Mouse (Mus musculus): ENCODE results near the gene Myl4. TPM values are rescaled to one million over a fixed set of nuclear protein-coding genes. Genes with fewer than 3 reads are reported as not detected.

Gene Myl4
- total and polyA plus RNA-seq, 2 experiments from 2014 or later: 758 to 1,182 TPM

DNA sequence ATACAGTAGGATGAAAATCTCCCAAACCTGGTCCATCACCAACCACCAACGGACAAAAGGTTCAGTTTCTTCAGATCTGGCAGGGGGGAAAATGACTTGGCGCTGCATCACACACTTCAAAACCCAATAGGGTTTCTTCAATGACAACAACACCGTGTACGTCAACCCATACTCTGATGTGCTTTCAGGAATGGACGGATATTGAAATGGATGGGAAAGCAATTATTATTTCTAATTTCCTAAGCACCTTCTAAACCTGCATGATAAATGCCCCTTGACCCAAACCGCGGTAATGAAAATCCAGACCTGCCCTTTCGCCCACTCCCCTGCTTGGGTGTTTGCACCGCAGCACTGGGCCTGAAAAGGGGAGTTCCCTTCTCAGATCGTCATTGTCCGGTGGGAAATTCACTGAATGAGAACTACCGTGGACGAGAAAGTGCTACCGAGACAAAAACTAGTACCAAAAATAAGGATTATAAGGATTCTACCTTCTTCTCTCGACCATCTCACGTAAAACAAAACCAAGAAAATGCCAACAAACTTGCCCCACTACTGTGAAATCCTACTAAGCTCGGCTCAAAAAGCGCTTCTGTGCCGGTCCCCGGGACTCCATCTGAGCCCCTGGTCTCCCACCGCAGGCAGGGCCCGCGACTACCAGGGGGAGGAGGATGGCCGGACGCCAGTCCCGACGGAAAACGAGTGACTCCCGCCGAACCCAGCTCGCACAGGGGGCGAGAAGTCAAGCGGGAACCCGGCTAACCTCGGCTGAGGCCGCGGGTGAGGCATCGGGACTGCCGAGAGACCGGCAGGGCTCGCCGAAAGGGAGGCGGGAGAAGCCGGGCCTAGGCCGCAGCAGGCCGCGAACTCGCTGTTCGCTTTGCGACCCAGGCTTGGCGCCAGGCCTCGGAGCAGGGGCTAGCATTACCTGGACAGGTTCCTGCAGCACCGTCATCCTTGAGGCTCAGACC, 741 bp upstream of the Myl4 start:
- Histone ChIP-seq H3K27me3 (ENCODE audit: control insufficient read depth, insufficient read depth, low read length) (no peaks in the 10 kb centered on the region), H3K9ac (replicated peaks; ENCODE audit: low read depth, low read length) (peak overlapping the region; percentile 93), H3K27ac (ENCODE audit: low read depth) (peak overlapping the region; percentile 94), H3K9me3 (replicated peaks; ENCODE audit: control insufficient read depth, low read length) (no peaks in the 10 kb centered on the region), H3K4me2 (ENCODE audit: low read depth, low read length) (peak overlapping the region; percentile 90), H3K4me3 (ENCODE audit: low read depth, low read length) (peak overlapping the region; percentile 67), H3K4me1 (ENCODE audit: control insufficient read depth, insufficient read depth) (peaks cover 13% of the 10 kb centered on the region), H3K36me3 (replicated peaks; ENCODE audit: control insufficient read depth, insufficient read depth, low read length) (no peaks in the 10 kb centered on the region)
- DNase-seq (ENCODE audit: low spot score) (peak; percentile 64), ATAC-seq (ENCODE audit: insufficient read depth, low read depth) (peak; percentile 72)
- TF ChIP-seq EP300 (IDR thresholded peaks at IDR 0.05; ENCODE audit: low read depth) (no peak), CTCF (IDR thresholded peaks at IDR 0.05; ENCODE audit: low read depth) (no peak)
- WGBS: 0% methylated on average over 53 of the region's 53 CpGs

DNA sequence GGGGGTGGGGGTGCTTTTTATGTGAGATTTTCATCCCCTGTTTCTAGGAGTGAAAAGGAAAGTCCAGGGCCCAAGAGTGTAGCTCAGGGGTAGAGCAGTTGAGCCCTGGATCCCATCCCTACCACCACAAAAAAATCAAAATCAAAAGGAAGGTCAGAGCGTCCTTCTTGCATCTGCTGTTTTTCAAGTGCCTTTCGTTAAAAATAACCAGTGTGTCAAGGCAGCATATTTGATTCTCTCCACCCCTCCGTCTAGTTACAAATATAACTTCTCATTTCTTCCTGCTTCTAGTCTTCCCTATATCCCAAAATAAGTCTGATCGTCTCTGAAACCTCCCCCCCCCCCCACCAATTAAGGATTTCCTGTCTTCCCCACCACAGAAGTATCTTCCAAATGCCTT, 7.6 kb downstream of the Myl4 start:
- no peak overlapping the region for H3K4me2 ChIP-seq (ENCODE audit: low read depth, low read length)
- peaks cover 29% of the 10 kb centered on the region; the same call in 1 of the 2 replicates for H3K4me1 ChIP-seq (ENCODE audit: control insufficient read depth, insufficient read depth)
- no peak overlapping the region for H3K4me3 ChIP-seq (ENCODE audit: low read depth, low read length)
- no peaks in the 10 kb centered on the region for H3K27me3 ChIP-seq (ENCODE audit: control insufficient read depth, insufficient read depth, low read length)
- TF ChIP-seq CTCF (IDR thresholded peaks at IDR 0.05; ENCODE audit: low read depth): no peak
- peak; percentile 39; the same call in 1 of the 2 replicates for ATAC-seq (ENCODE audit: insufficient read depth, low read depth)
- peak overlapping the region; percentile 87 for H3K27ac ChIP-seq (ENCODE audit: low read depth)
- WGBS: 19% methylated on average over 4 of the region's 4 CpGs
- peak; percentile 70 for DNase-seq (ENCODE audit: low spot score)
- no peaks in the 10 kb centered on the region for H3K9me3 ChIP-seq (replicated peaks; ENCODE audit: control insufficient read depth, low read length)
- no peaks in the 10 kb centered on the region for H3K36me3 ChIP-seq (replicated peaks; ENCODE audit: control insufficient read depth, insufficient read depth, low read length)
- no peak overlapping the region for H3K9ac ChIP-seq (replicated peaks; ENCODE audit: low read depth, low read length)

DNA sequence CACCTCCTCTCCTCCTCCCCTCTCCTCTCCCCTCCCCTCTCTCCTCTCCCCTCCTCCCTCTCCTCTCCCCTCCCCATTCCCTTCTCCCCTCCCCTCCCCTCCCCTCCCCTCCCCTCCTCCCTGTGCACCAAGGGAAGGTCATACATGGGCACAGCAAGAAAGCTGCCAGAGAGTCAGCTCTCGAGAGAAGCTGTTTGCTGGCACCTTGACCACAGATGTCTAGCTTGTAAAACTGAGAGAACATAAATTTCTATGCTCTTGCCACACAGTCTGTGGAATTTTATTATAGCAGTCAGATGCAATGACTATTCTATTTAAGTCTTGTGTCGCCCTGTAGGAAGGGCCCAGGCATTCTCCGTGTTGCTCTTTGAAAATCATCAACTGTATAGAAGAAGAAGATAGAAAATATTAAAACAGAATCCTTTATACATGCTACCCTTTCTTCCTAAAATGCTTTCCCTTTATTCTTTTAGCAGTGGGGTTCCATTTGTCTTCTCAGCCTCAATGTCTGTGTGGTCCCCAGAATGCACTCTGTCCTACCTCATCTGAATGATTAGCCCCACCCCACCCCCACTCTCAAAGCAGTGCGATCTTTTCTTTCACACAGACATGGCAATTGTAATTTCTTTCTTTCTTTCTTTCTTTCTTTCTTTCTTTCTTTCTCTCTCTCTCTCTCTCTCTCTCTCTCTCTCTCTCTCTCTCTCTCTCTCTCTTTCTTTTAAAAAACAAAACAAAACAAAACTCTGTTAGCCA, 8.4 kb downstream of the Myl4 start:
- ATAC-seq (ENCODE audit: insufficient read depth, low read depth): peak; percentile 77
- Histone ChIP-seq H3K27me3 (ENCODE audit: control insufficient read depth, insufficient read depth, low read length) (no peaks in the 10 kb centered on the region), H3K27ac (ENCODE audit: low read depth) (peak overlapping the region; percentile 87), H3K36me3 (replicated peaks; ENCODE audit: control insufficient read depth, insufficient read depth, low read length) (no peaks in the 10 kb centered on the region), H3K4me1 (ENCODE audit: control insufficient read depth, insufficient read depth) (peaks cover 29% of the 10 kb centered on the region; the same call in 1 of the 2 replicates), H3K4me3 (ENCODE audit: low read depth, low read length) (no peak overlapping the region), H3K9ac (replicated peaks; ENCODE audit: low read depth, low read length) (peak overlapping the region; percentile 53; the same call in 1 of the 2 replicates), H3K9me3 (replicated peaks; ENCODE audit: control insufficient read depth, low read length) (no peaks in the 10 kb centered on the region), H3K4me2 (ENCODE audit: low read depth, low read length) (no peak overlapping the region)
- no peak for TF ChIP-seq EP300 (IDR thresholded peaks at IDR 0.05; ENCODE audit: low read depth)
- TF ChIP-seq CTCF (IDR thresholded peaks at IDR 0.05; ENCODE audit: low read depth): no peak
- peak; percentile 51 for DNase-seq (ENCODE audit: low spot score)
- 33% methylated on average over 4 of the region's 4 CpGs for WGBS

DNA sequence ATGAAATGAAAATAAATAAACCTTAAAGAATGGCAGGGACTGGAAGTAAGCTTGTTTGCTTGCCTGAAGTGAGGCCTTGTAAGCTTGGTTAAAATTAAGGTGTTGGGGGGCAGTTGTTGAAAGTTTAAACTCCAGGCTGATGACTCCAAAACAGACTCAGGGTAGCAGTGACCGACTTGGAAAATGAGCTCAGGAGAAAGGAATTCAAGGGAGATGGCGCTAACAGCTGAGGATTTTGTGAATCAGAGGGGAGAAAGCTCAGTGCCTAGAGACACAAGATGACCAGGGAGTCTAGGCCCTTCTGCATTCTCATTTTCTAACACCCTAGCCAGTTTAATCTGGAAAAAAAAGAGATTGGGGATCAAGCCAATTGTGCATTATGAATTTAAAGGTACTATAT, 10.5 kb downstream of the Myl4 start:
- peak; percentile 56 for ATAC-seq (ENCODE audit: insufficient read depth, low read depth)
- Histone ChIP-seq H3K4me3 (ENCODE audit: low read depth, low read length) (no peak overlapping the region), H3K27ac (ENCODE audit: low read depth) (peak overlapping the region; percentile 87), H3K9me3 (replicated peaks; ENCODE audit: control insufficient read depth, low read length) (no peaks in the 10 kb centered on the region), H3K27me3 (ENCODE audit: control insufficient read depth, insufficient read depth, low read length) (no peaks in the 10 kb centered on the region), H3K4me1 (ENCODE audit: control insufficient read depth, insufficient read depth) (peaks cover 31% of the 10 kb centered on the region; the same call in 1 of the 2 replicates), H3K9ac (replicated peaks; ENCODE audit: low read depth, low read length) (0 out of 2 replicates have a peak overlapping the region, but pooled peaks have one; percentile 9), H3K4me2 (ENCODE audit: low read depth, low read length) (no peak overlapping the region; the same call in 1 of the 2 replicates), H3K36me3 (replicated peaks; ENCODE audit: control insufficient read depth, insufficient read depth, low read length) (no peaks in the 10 kb centered on the region)
- 7% methylated on average over 2 of the region's 2 CpGs for WGBS
- TF ChIP-seq CTCF (IDR thresholded peaks at IDR 0.05; ENCODE audit: low read depth): no peak
- no peak for TF ChIP-seq EP300 (IDR thresholded peaks at IDR 0.05; ENCODE audit: low read depth)
- DNase-seq (ENCODE audit: low spot score): peak; percentile 79

DNA sequence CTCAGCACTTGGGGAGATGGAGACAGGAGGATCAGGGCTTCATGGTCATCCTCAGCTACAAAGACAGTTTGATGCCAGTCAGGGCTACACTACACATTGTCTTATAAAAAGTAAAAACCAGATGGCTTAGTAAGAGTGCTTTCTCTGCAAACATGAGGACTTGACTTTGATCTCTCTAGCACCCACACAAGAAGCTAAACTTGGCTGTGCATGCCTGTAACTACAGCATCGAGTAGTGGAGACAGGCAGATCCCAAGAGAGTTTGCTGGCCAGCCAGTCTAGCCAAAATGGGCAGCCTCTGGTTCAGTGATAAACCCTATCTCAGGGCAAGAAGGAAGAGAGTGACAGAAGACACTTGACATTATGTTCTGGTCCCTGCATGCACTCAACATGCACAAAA, 13.0 kb downstream of the Myl4 start:
- H3K4me1 ChIP-seq (ENCODE audit: control insufficient read depth, insufficient read depth): peaks cover 37% of the 10 kb centered on the region
- H3K9me3 ChIP-seq (replicated peaks; ENCODE audit: control insufficient read depth, low read length): no peaks in the 10 kb centered on the region
- H3K27me3 ChIP-seq (ENCODE audit: control insufficient read depth, insufficient read depth, low read length): no peaks in the 10 kb centered on the region
- ATAC-seq (ENCODE audit: insufficient read depth, low read depth) (no peak), DNase-seq (ENCODE audit: low spot score) (no peak)
- H3K9ac ChIP-seq (replicated peaks; ENCODE audit: low read depth, low read length): no peak overlapping the region
- H3K4me2 ChIP-seq (ENCODE audit: low read depth, low read length): no peak overlapping the region
- TF ChIP-seq EP300 (IDR thresholded peaks at IDR 0.05; ENCODE audit: low read depth): no peak
- no peak for TF ChIP-seq CTCF (IDR thresholded peaks at IDR 0.05; ENCODE audit: low read depth)
- WGBS: 18% methylated on average over 1 of the region's 1 CpGs
- H3K4me3 ChIP-seq (ENCODE audit: low read depth, low read length): no peak overlapping the region
- no peaks in the 10 kb centered on the region for H3K36me3 ChIP-seq (replicated peaks; ENCODE audit: control insufficient read depth, insufficient read depth, low read length)
- H3K27ac ChIP-seq (ENCODE audit: low read depth): no peak overlapping the region

All from heart, postnatal 0 days (tissue).